Mouse (Mus musculus) bone marrow, adult 2 months (tissue): ENCODE results near the gene Gcdh. TPM values are rescaled to one million over a fixed set of nuclear protein-coding genes. Genes with fewer than 3 reads are reported as not detected.
A peak's percentile ranks its signal among the peaks of the same experiment; 100 is the strongest.

ENCODE experiments used
- H3K27ac ChIP-seq: fragments of 200-500 bp; 2 replicates; pipeline ENCODE4 v1.5.1; 2012; ENCODE audit warnings: low read depth, mild to moderate bottlenecking, control low read depth, inconsistent platforms, low read length; ENCODE audit not compliant: control insufficient read depth, poor library complexity, insufficient read depth
- H3K4me1 ChIP-seq: fragments of 200-500 bp; 2 replicates; pipeline ENCODE4 v1.6.1; 2011; ENCODE audit warnings: low read length; ENCODE audit not compliant: control insufficient read depth, insufficient read depth
- H3K4me3 ChIP-seq: fragments of 200-500 bp; replicated peaks from 2 replicates; pipeline ENCODE3; 2011; ENCODE audit warnings: mild to moderate bottlenecking, low read depth, low read length, control low read depth; ENCODE audit not compliant: control insufficient read depth
- CTCF ChIP-seq: fragments of 200-500 bp; IDR thresholded peaks from 2 replicates; pipeline ENCODE4 v1.5.1; 2011; ENCODE audit warnings: low read length, control low read depth; ENCODE audit not compliant: control insufficient read depth, insufficient read depth
- POLR2A ChIP-seq: fragments of 200-500 bp; IDR thresholded peaks from 2 replicates; pipeline ENCODE4 v1.6.1; 2011; ENCODE audit warnings: low read depth, mild to moderate bottlenecking, control low read depth, low read length, borderline replicate concordance; ENCODE audit not compliant: control insufficient read depth
- WGBS: fragments of 180-500 bp; shearing (Covaris S2); methylation state at CpG from one replicate; pipeline ENCODE4 v1.1.7; 2018; 5-methylcytosine and 5-hydroxymethylcytosine counted together
- polyA plus RNA-seq: library from polyadenylated mRNA; stranded (reverse); fragments of >200 nt; gene quantifications from 2 replicates; pipeline ENCODE4 v1.2.4, GENCODE M21; 2011; ENCODE audit warnings: low replicate concordance; ENCODE audit not compliant: missing spikeins, insufficient read depth, insufficient read length

The Gcdh gene
- polyA plus RNA-seq, 1 experiment = 33.0 TPM

GRCm38 (mm10) chr8:84846722-84847572, 46.8 kb downstream of the Gcdh start, which contains the start of gene Calr:
TSS of gene Calr (minus strand) at chr8:84846934.
- TF ChIP-seq CTCF (no peak), POLR2A (peak; percentile 99)
- H3K4me3 ChIP-seq = peak within 1 kb of the TSS; percentile 94
- WGBS = under 1% methylated on average over 55 of the region's 55 CpGs
- peaks cover 4% of the 10 kb centered on the region; the same call in 1 of the 2 replicates for H3K4me1 ChIP-seq
- peak within 1 kb of the TSS; percentile 94 for H3K27ac ChIP-seq

- peaks cover 4% of the 10 kb centered on the region; the same call in 1 of the 2 replicates for H3K4me1 ChIP-seq
- TF ChIP-seq POLR2A = no peak
- no peak for TF ChIP-seq CTCF
- under 1% methylated on average over 30 of the region's 30 CpGs for WGBS
- peak overlapping the region; percentile 90 for H3K27ac ChIP-seq
- peak overlapping the region; percentile 89 for H3K4me3 ChIP-seq
Observed at GRCm38 (mm10) chr8:84846094-84846721, 47.5 kb downstream of the Gcdh start.

- no peak overlapping the region for H3K27ac ChIP-seq
- H3K4me3 ChIP-seq = peak overlapping the region; percentile 89
- no peak for TF ChIP-seq POLR2A
- TF ChIP-seq CTCF = peak; percentile 51; the same call in 1 of the 2 replicates
- WGBS = 6% methylated on average over 12 of the region's 12 CpGs
- peaks cover 4% of the 10 kb centered on the region; the same call in 1 of the 2 replicates for H3K4me1 ChIP-seq
Observed at GRCm38 (mm10) chr8:84845355-84846093, 48.2 kb downstream of the Gcdh start.

- WGBS = 63% methylated on average over 9 of the region's 9 CpGs
- Histone ChIP-seq H3K4me3 (peak overlapping the region; percentile 3), H3K27ac (no peak overlapping the region), H3K4me1 (peaks cover 4% of the 10 kb centered on the region; the same call in 1 of the 2 replicates)
- TF ChIP-seq CTCF (no peak), POLR2A (no peak)
Observed at GRCm38 (mm10) chr8:84844397-84845070, 49.2 kb downstream of the Gcdh start.

- TF ChIP-seq POLR2A (no peak), CTCF (no peak)
- Histone ChIP-seq H3K4me3 (no peak overlapping the region), H3K4me1 (no peaks in the 10 kb centered on the region; the same call in 1 of the 2 replicates), H3K27ac (no peak overlapping the region)
- WGBS = 71% methylated on average over 1 of the region's 1 CpGs
Observed at GRCm38 (mm10) chr8:84841514-84841913, 52.2 kb downstream of the Gcdh start.

- Histone ChIP-seq H3K4me3 (peak within 1 kb of the TSS; percentile 85), H3K4me1 (no peaks in the 10 kb centered on the region; the same call in 1 of the 2 replicates), H3K27ac (peak within 1 kb of the TSS; percentile 71)
- under 1% methylated on average over 55 of the region's 55 CpGs for WGBS
- TF ChIP-seq POLR2A = peak; percentile 92; the same call in 1 of the 2 replicates
- peak; percentile 11; the same call in 1 of the 2 replicates for TF ChIP-seq CTCF
Observed at GRCm38 (mm10) chr8:84840248-84840999, 53.3 kb downstream of the Gcdh start, which contains the start of gene Rad23a. TSS of gene Rad23a (minus strand) at chr8:84840665.

- peak overlapping the region; percentile 71 for H3K27ac ChIP-seq
- under 1% methylated on average over 7 of the region's 7 CpGs for WGBS
- no peaks in the 10 kb centered on the region; the same call in 1 of the 2 replicates for H3K4me1 ChIP-seq
- H3K4me3 ChIP-seq = peak overlapping the region; percentile 85
- TF ChIP-seq CTCF (no peak), POLR2A (no peak)
Observed at GRCm38 (mm10) chr8:84839875-84840247, 53.9 kb downstream of the Gcdh start.
